Mouse (Mus musculus): ENCODE data around the gene Hoxc13.

The Hoxc13 gene

DNA sequence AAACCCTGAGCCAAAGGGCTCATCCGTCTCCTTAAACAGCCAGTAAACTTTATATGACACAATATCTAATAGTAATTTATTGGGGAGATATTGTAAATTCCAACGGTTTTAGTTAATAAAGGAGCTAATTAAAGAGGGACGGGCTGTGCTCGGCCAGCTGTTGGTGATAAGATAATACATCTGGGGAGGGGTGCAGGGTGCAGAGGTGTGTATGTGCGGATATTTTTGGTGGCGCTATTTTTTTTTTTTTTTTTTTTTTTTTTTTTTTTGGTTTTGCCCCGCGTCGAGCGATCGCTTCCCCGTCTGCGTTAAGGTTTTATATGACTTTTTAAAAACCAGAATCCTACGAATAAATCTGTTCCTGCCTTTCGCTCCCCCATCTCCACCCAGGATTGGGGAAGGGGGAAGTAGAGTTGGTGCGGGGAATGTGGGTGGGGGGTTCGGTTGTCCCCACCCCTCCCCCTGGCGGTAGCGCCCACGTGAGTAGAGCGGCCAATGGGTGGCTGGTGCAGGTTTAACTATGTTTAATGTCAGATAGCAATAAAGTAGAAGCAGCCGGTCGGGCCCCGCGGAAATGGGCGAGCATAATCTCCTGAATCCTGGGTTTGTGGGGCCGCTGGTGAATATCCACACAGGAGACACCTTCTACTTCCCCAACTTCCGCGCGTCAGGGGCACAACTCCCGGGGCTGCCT, 15.5 kb downstream of the Hoxc13 start, which contains the start of gene Hoxc12:
TSS of gene Hoxc12 (plus strand) at position 479 of the 694 bp plus-strand sequence.
- no peak for DNase-seq (ENCODE audit: low read depth, low spot score)

DNA sequence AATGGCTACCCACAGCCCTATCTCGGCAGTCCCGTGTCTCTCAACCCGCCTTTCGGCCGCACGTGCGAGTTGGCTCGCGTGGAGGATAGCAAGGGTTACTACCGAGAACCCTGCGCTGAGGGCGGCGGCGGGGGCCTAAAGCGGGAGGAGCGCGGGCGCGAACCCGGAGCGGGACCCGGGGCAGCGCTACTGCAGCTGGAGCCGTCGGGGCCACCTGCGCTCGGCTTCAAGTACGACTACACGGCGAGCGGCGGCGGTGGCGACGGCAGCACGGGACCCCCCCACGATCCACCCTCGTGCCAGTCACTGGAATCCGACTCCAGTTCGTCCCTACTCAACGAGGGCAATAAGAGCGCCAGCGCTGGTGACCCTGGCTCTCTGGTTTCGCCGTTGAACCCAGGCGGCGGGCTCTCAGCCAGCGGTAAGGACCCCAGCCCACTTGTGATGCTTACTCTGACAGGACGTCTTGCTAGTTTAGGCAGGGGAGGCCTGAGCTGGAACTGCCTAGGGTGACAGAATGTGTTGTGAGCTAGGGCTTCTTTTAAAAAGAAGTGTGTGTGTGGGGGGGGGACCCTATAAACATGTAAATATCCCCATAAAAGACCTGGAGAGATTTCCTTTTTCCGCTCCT, 16.2 kb downstream of the Hoxc13 start:
- no peak for DNase-seq (ENCODE audit: low read depth, low spot score)

DNA sequence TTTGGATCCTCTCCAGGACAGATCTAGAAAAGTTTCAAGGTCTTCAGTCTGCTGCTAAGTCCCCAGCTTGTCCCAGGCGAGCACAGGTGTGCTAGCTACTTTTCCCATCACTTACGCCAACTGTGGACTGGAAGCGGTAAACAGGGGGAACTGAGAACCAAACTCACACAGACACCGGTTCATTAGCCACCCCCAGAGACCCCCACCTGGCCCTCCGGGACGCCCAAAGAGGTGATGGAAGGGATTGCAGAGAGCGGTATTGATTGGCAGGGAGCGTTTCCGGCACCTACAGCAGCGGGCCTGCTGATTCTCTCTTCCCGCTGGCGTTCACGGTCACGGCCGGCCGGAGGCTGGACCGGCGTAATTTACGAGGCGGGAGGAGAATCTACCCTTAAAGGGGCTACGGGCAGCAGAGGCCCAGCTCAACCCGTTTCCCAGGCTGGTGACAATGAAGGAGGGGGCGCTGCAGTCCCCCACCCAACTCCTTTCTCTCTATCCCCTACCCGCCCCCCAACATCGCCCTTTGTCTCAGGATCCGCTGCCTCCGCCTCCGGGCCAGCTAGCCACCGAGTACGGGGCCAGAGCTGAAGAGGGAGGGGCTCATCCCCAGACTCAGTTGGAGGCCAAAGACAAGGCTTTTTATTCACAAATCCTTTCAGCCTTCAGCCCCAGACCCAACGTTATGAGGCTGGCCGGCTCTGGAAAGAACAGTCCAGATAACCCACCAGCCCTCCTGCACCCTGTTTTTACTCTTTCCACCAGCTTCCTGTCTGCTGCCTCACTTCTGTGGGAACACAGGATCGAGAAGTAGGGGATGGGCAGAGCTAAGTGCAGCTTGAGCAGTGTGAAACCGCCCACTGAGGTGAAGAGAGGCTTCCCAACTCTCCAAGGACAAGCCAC, 18.6 kb downstream of the Hoxc13 start:
- DNase-seq (ENCODE audit: low read depth, low spot score): no peak

- no peak for DNase-seq (ENCODE audit: low read depth, low spot score)
Observed at GRCm38 (mm10) chr15:102942739-102943467, 22.0 kb downstream of the Hoxc13 start.

DNA sequence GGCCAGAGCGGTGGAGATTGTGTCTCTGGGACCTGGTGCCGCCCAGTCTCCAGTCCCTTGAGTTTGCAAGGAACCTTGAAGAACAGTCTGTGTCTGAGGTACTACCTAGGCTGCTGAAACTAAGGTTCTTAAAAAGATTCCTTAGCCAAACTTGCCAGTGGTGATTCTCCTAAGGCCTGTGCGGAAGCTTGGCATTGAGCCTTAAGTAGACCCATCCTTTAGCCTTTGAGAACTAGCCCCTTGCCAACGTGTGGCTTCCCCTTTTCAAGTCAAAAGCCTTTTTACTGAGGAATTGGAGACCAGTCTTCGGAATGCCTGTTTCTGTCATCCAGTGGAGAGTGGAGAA, 22.5 kb downstream of the Hoxc13 start:
- no peak for DNase-seq (ENCODE audit: low read depth, low spot score)

GRCm38 (mm10) chr15:102945185-102946077, 24.5 kb downstream of the Hoxc13 start:
- no peak for DNase-seq (ENCODE audit: low read depth, low spot score)

GRCm38 (mm10) chr15:102947276-102947675, 26.4 kb downstream of the Hoxc13 start:
- no peak for DNase-seq (ENCODE audit: low read depth, low spot score)

- DNase-seq (ENCODE audit: low read depth, low spot score): no peak
Observed at GRCm38 (mm10) chr15:102948842-102949241, 27.9 kb downstream of the Hoxc13 start.

- no peak for DNase-seq (ENCODE audit: low read depth, low spot score)
Observed at GRCm38 (mm10) chr15:102949696-102950095, 28.8 kb downstream of the Hoxc13 start.

DNA sequence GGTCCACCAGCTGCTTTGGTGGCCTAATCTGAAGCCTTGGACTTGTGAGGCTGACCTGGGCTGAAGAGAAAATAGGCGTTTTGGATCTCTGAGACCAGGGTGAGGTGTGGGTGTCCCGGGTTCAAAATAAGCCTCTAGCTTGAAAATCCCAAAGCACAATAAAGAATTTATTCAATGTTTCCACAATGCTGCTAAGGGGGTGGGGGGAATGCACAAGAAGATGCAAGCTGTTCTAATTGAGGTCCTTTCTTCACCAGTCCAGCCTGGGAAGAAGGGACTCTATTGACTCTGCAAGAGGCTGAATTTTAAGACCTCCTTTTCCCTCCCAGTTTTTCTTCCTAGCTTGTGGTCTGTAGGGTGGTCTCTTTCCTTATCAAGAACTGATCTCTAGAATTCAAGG, 30.0 kb downstream of the Hoxc13 start:
- DNase-seq (ENCODE audit: low read depth, low spot score): no peak

- no peak for DNase-seq (ENCODE audit: low read depth, low spot score)
Observed at GRCm38 (mm10) chr15:102953561-102953960, 32.7 kb downstream of the Hoxc13 start.

- no peak for DNase-seq (ENCODE audit: low read depth, low spot score)
Observed at GRCm38 (mm10) chr15:102954192-102955006, 33.5 kb downstream of the Hoxc13 start, which contains the start of gene Hoxc11. Gene Hoxc11, plus strand, starts transcription at chr15:102954427.

- no peak for DNase-seq (ENCODE audit: low read depth, low spot score)
Observed at GRCm38 (mm10) chr15:102955007-102955382, 34.1 kb downstream of the Hoxc13 start.

- no peak for DNase-seq (ENCODE audit: low read depth, low spot score)
Observed at GRCm38 (mm10) chr15:102955833-102956640, 35.1 kb downstream of the Hoxc13 start.

DNA sequence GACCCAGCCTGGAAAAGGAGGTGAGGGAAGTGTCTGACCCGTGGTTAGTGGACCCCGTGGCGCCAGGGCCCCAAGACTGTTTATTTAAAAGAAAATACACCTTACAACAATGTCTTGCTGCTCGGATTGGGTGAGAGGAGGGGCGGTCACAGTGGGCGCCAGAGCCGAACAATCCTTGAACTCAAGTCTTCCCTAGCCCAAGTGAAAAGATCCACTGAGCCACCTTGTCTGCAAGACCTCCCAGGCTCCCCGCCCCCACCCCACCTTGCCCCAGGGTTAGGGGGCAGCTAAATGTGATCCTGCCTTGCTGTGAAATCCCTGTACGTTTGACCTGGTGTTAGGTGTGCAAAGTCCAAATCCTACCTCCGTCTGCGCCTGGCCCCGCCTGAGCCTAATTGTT, 36.0 kb downstream of the Hoxc13 start:
- DNase-seq (ENCODE audit: low read depth, low spot score): no peak

- DNase-seq (ENCODE audit: low read depth, low spot score): no peak
Observed at GRCm38 (mm10) chr15:102959663-102960191, 38.8 kb downstream of the Hoxc13 start.

DNA sequence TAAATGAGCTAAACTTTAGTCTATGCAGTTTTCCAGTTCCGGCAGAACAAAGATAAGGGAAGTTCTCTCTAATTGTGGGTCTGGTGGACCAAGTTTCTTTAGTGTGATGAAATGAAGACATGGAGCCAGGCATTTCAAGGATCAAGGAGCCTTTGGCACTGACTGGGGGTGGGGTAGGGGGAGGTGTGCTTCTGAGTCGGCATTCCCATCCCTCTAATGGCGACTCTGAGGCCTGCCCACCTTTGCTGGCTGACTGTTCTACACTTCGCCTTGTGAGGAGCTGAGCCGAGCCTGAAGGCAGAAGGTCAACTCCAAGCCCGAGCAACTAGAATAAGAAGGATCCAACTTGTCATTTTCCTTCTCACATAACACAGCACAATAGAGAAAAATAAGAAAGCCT, 40.8 kb downstream of the Hoxc13 start:
- DNase-seq (ENCODE audit: low read depth, low spot score): no peak

DNA sequence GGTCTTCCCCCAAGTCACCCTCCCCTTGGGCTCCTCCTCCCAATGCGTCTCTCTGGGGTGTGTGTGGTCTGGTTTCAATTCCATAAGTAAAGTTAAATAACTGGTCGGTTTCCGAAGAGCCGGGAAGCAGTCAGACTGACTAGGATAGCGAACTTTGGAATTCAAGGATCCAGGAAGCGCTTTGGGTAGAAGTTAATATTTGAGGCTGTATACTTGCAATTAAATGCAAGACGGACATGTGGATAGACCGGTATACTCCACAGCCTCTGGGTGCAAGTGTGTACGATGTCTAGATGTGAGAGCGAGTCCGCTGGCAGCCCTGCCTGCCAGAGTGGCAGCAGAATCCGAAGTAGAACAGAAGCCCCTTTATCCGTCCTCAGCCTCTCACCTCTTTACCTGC, 41.6 kb downstream of the Hoxc13 start:
- DNase-seq (ENCODE audit: low read depth, low spot score): no peak

- no peak for DNase-seq (ENCODE audit: low read depth, low spot score)
Observed at GRCm38 (mm10) chr15:102963259-102963658, 42.4 kb downstream of the Hoxc13 start.
